Mouse (Mus musculus): ENCODE data around the gene Gpatch3. TPM values are rescaled to one million over a fixed set of nuclear protein-coding genes. Genes with fewer than 3 reads are reported as not detected.

The Gpatch3 gene
- polyA plus RNA-seq (2015; fragmentation: Nextera tagmentation; extraction: Ambion mirVana) = 4.5 and 5.3 TPM in 2 replicates

GRCm38 (mm10) chr4:133574070-133574842 is at the start of gene Gpatch3:
Gene Gpatch3 (plus strand): TSS chr4:133574745.
- H3K36me3 ChIP-seq (replicated peaks; ENCODE audit: insufficient read depth, low read length) = peaks cover 12% of the 10 kb centered on the region; the same call in 1 of the 2 replicates
- peak within 1 kb of the TSS; percentile 90 for H3K4me3 ChIP-seq (ENCODE audit: low read depth, low read length)
- H3K4me2 ChIP-seq (ENCODE audit: low read depth, low read length) = peak within 1 kb of the TSS; percentile 94
- H3K9me3 ChIP-seq (ENCODE audit: low read length) = no peaks in the 10 kb centered on the region
- WGBS (ENCODE audit: insufficient replicate concordance) = 5% methylated on average over 44 of the region's 44 CpGs
- no peaks in the 10 kb centered on the region for H3K27me3 ChIP-seq (ENCODE audit: insufficient read depth, low read length)
- H3K9ac ChIP-seq (replicated peaks) = peak within 1 kb of the TSS; percentile 91
- H3K27ac ChIP-seq (ENCODE audit: low read depth) = peak within 1 kb of the TSS; percentile 78
- peak; percentile 84 for TF ChIP-seq EP300 (IDR thresholded peaks at IDR 0.05; ENCODE audit: low read depth)
- peak; percentile 39 for TF ChIP-seq CTCF (IDR thresholded peaks at IDR 0.05; ENCODE audit: low read depth)
- ATAC-seq = peak; percentile 75
- peaks cover 11% of the 10 kb centered on the region for H3K4me1 ChIP-seq (ENCODE audit: insufficient read depth)
- peak; percentile 93 for DNase-seq

DNA sequence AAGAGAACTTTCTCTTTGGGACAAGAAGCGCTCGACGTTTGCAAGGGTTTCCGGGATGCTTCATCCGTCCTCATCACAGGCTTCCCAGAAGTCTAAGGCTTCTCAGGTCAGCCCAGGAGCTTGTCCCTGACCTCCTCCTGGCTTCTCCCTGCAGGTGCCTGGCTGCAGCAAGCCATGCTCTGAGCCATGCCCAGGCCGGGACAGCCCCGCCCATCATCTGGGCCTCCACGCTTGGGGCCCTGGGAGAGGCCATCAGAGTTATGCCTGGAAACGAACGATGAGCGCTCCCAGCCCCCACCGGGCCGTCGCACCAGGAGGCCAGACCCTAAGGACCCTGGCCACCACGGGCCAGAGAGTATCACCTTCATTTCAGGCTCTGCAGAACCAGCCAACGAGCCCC is 46.8 kb upstream of the Gpatch3 start:
- no peak overlapping the region for H3K9ac ChIP-seq (replicated peaks)
- no peaks in the 10 kb centered on the region for H3K9me3 ChIP-seq (ENCODE audit: low read length)
- H3K4me2 ChIP-seq (ENCODE audit: low read depth, low read length) = no peak overlapping the region
- ATAC-seq = no peak
- no peaks in the 10 kb centered on the region for H3K27me3 ChIP-seq (ENCODE audit: insufficient read depth, low read length)
- 69% methylated on average over 16 of the region's 16 CpGs for WGBS (ENCODE audit: insufficient replicate concordance)
- H3K36me3 ChIP-seq (replicated peaks; ENCODE audit: insufficient read depth, low read length) = peaks cover 12% of the 10 kb centered on the region
- no peak for TF ChIP-seq CTCF (IDR thresholded peaks at IDR 0.05; ENCODE audit: low read depth)
- TF ChIP-seq EP300 (IDR thresholded peaks at IDR 0.05; ENCODE audit: low read depth) = no peak
- DNase-seq = no peak
- H3K27ac ChIP-seq (ENCODE audit: low read depth) = no peak overlapping the region
- no peak overlapping the region for H3K4me3 ChIP-seq (ENCODE audit: low read depth, low read length)
- H3K4me1 ChIP-seq (ENCODE audit: insufficient read depth) = no peaks in the 10 kb centered on the region

- TF ChIP-seq CTCF (IDR thresholded peaks at IDR 0.05; ENCODE audit: low read depth) (0 out of 2 replicates have a peak, but pooled peaks have one; percentile 21), EP300 (IDR thresholded peaks at IDR 0.05; ENCODE audit: low read depth) (no peak)
- no peaks in the 10 kb centered on the region for H3K27me3 ChIP-seq (ENCODE audit: insufficient read depth, low read length)
- H3K36me3 ChIP-seq (replicated peaks; ENCODE audit: insufficient read depth, low read length) = peaks cover 55% of the 10 kb centered on the region
These were observed 41.8 kb upstream of the Gpatch3 start for GRCm38 (mm10) chr4:133532777-133533176.

DNA sequence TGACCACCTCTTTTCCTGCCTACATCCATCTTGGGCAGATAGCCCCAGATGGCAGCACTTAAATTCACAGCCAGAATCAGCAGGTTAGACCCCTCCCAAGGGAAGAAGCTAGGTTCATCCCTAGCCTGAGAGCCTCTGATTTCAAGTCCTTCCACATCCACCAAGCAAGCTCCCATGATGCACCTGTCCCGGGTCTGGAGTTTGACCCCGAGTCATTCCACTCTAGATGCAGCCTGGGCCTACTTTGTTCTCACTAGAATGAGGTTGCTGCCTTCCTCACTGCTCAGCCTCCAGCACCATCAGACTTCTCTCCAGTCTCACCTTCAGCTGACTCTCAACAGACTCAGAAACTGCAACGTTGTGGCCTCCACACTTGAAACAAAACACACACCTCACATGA is 38.5 kb upstream of the Gpatch3 start:
- 64% methylated on average over 3 of the region's 3 CpGs for WGBS (ENCODE audit: insufficient replicate concordance)
- ATAC-seq (no peak), DNase-seq (no peak)
- Histone ChIP-seq H3K36me3 (replicated peaks; ENCODE audit: insufficient read depth, low read length) (peaks cover 79% of the 10 kb centered on the region), H3K4me2 (ENCODE audit: low read depth, low read length) (no peak overlapping the region), H3K4me3 (ENCODE audit: low read depth, low read length) (no peak overlapping the region), H3K27ac (ENCODE audit: low read depth) (no peak overlapping the region), H3K9me3 (ENCODE audit: low read length) (no peaks in the 10 kb centered on the region), H3K9ac (replicated peaks) (no peak overlapping the region), H3K4me1 (ENCODE audit: insufficient read depth) (no peaks in the 10 kb centered on the region), H3K27me3 (ENCODE audit: insufficient read depth, low read length) (no peaks in the 10 kb centered on the region)
- no peak for TF ChIP-seq EP300 (IDR thresholded peaks at IDR 0.05; ENCODE audit: low read depth)

More at GRCm38 (mm10) chr4:133532777-133533176, 41.8 kb upstream of the Gpatch3 start:
- 68% methylated on average over 3 of the region's 3 CpGs for WGBS (ENCODE audit: insufficient replicate concordance)
- no peak for ATAC-seq
- Histone ChIP-seq H3K4me2 (ENCODE audit: low read depth, low read length) (no peak overlapping the region), H3K9ac (replicated peaks) (no peak overlapping the region), H3K27ac (ENCODE audit: low read depth) (no peak overlapping the region), H3K9me3 (ENCODE audit: low read length) (no peaks in the 10 kb centered on the region), H3K4me1 (ENCODE audit: insufficient read depth) (no peaks in the 10 kb centered on the region), H3K4me3 (ENCODE audit: low read depth, low read length) (no peak overlapping the region)
- no peak for DNase-seq

DNA sequence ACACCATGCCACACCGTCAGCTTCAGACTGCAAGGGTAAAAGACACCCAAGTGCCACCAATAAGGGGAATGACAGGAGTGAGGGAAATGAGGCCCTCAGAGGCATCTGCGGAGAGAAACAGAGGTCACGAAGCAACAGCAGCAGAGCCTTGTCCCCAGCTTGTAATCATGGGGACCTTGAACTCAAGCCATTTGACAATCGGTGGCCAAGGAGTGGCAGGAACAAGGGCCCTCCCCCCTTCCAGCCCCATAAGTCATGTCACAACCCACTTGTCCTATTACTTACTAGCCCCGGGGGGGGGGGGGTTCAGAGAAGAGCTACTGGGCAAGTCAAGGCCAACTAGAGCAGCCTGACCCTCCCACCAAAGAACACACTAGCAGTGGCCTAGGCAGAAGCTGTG is 37.9 kb upstream of the Gpatch3 start:
- 78% methylated on average over 5 of the region's 5 CpGs for WGBS (ENCODE audit: insufficient replicate concordance)
- H3K4me3 ChIP-seq (ENCODE audit: low read depth, low read length) = no peak overlapping the region
- no peak overlapping the region for H3K9ac ChIP-seq (replicated peaks)
- no peak overlapping the region for H3K4me2 ChIP-seq (ENCODE audit: low read depth, low read length)
- DNase-seq = no peak
- no peak overlapping the region for H3K27ac ChIP-seq (ENCODE audit: low read depth)
- peaks cover 78% of the 10 kb centered on the region for H3K36me3 ChIP-seq (replicated peaks; ENCODE audit: insufficient read depth, low read length)
- H3K27me3 ChIP-seq (ENCODE audit: insufficient read depth, low read length) = no peaks in the 10 kb centered on the region
- H3K4me1 ChIP-seq (ENCODE audit: insufficient read depth) = no peaks in the 10 kb centered on the region
- H3K9me3 ChIP-seq (ENCODE audit: low read length) = no peaks in the 10 kb centered on the region
- TF ChIP-seq EP300 (IDR thresholded peaks at IDR 0.05; ENCODE audit: low read depth) (no peak), CTCF (IDR thresholded peaks at IDR 0.05; ENCODE audit: low read depth) (no peak)
- ATAC-seq = no peak

DNA sequence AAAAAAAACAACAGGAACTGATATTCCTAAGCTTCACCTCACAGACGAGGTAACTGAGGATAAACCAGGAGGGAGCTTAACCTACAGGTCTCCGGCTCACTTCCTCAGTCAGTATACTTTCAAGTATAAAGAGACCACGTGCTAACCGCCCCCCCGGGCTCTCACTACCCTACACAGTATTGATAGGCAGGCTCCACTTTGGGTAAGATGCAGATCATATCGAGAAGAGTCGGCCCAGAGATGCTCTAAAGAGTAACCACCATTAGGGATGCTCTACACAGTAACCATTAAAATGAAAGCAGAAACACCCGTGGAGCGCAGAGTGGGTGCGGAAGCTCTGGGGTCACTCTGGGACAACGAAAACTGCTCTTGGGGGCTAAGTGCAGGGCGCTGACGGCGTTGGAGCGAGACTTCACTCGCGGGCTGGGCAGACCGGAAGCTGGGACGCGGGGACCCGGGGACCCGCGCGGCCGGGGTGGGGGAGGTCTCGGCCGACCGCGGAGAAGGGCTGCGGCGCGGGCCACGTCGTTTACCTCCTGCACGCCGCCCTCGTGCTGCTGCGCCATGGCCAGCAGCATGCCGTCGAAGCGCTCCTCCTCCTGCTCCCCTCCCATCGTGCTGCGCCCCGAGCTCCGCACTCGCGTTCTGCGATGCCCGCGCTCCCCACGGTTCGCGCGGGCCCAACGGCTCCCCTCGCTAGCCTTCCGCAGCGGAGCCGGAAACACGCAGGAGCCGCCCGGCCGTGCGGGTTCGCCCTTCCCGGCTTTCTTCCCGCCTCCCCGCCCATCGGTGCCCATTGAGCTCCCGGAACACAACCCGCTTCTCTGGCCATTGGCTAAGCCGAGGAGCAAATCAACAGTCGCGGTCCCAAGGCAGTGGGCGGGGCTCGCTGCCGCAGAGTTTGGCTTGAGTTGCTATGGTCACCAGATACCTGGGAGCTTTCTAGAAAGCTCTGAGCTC is 29.0 kb upstream of the Gpatch3 start, which contains the start of gene Nudc:
TSS of gene Nudc (minus strand) at position 725 of the 960 bp plus-strand sequence.
- H3K4me3 ChIP-seq (ENCODE audit: low read depth, low read length) = peak within 1 kb of the TSS; percentile 79
- peaks cover 14% of the 10 kb centered on the region for H3K4me1 ChIP-seq (ENCODE audit: insufficient read depth)
- peaks cover 4% of the 10 kb centered on the region; the same call in 1 of the 2 replicates for H3K36me3 ChIP-seq (replicated peaks; ENCODE audit: insufficient read depth, low read length)
- H3K9me3 ChIP-seq (ENCODE audit: low read length) = no peaks in the 10 kb centered on the region
- TF ChIP-seq CTCF (IDR thresholded peaks at IDR 0.05; ENCODE audit: low read depth) (no peak), EP300 (IDR thresholded peaks at IDR 0.05; ENCODE audit: low read depth) (no peak)
- peak within 1 kb of the TSS; percentile 90 for H3K4me2 ChIP-seq (ENCODE audit: low read depth, low read length)
- peak; percentile 96 for DNase-seq
- no peaks in the 10 kb centered on the region for H3K27me3 ChIP-seq (ENCODE audit: insufficient read depth, low read length)
- WGBS (ENCODE audit: insufficient replicate concordance) = 3% methylated on average over 63 of the region's 77 CpGs
- peak within 1 kb of the TSS; percentile 80 for H3K9ac ChIP-seq (replicated peaks)
- peak within 1 kb of the TSS; percentile 76 for H3K27ac ChIP-seq (ENCODE audit: low read depth)
- ATAC-seq = peak; percentile 99
